Mouse (Mus musculus) lung, adult 2 months (tissue): ENCODE measurements around the gene C330007P06Rik.
"Not testable (repeated sequence)": the region's sequence is repeated elsewhere in the genome, so short reads cannot be mapped to it uniquely, and the experiment has no call there.

Experiments used
- CTCF ChIP-seq: fragments of 200-500 bp; IDR thresholded peaks from 2 replicates; pipeline ENCODE4 v1.5.1; 2011; ENCODE audit warnings: mild to moderate bottlenecking, low read length, control low read depth; ENCODE audit not compliant: insufficient read depth
- POLR2A ChIP-seq: fragments of 200-500 bp; IDR thresholded peaks from 2 replicates; pipeline ENCODE4 v1.6.1; 2011; ENCODE audit warnings: low read depth, mild to moderate bottlenecking, control low read depth, low read length, borderline replicate concordance; ENCODE audit errors: extremely low read depth

GRCm38 (mm10) chrX:36898931-36899330, 25.0 kb upstream of the C330007P06Rik start:
- not testable (repeated sequence) for TF ChIP-seq CTCF, POLR2A
